Mouse (Mus musculus): ENCODE measurements at regions not wholly inside any gene's neighbourhood (a gene's known extent, or its start where the extent isn't known, plus 50 kb on each side); places are given as distances from the start of the nearest gene placed in this dataset.
A peak's percentile ranks its signal among the peaks of the same experiment; 100 is the strongest.

- Histone ChIP-seq H3K36me3 (replicated peaks) (no peaks in the 10 kb centered on the region), H3K4me1 (peaks cover 5% of the 10 kb centered on the region), H3K9me3 (no peaks in the 10 kb centered on the region), H3K4me3 (replicated peaks) (no peak overlapping the region), H3K9ac (no peak overlapping the region), H3K27ac (no peak overlapping the region), H3K27me3 (no peaks in the 10 kb centered on the region), H3K4me2 (no peak overlapping the region)
- peak; percentile 62; the same call in 1 of the 2 replicates for ATAC-seq (ENCODE audit: low FRiP score)
- WGBS = 25% methylated on average over 3 of the region's 3 CpGs
Observed at GRCm38 (mm10) chr16:86009638-86010329, 108.2 kb upstream of the Adamts5 start.

GRCm38 (mm10) chr16:86007799-86008198 is 106.2 kb upstream of the Adamts5 start:
- WGBS = 86% methylated on average over 1 of the region's 1 CpGs
- Histone ChIP-seq H3K27me3 (no peaks in the 10 kb centered on the region), H3K27ac (no peak overlapping the region), H3K36me3 (replicated peaks) (no peaks in the 10 kb centered on the region), H3K4me1 (peaks cover 5% of the 10 kb centered on the region), H3K9me3 (no peaks in the 10 kb centered on the region), H3K4me3 (replicated peaks) (no peak overlapping the region), H3K9ac (no peak overlapping the region), H3K4me2 (no peak overlapping the region)
- ATAC-seq (ENCODE audit: low FRiP score) = no peak

- H3K9me3 ChIP-seq = no peaks in the 10 kb centered on the region
- ATAC-seq (ENCODE audit: low FRiP score) = no peak
- no peaks in the 10 kb centered on the region for H3K36me3 ChIP-seq (replicated peaks)
- 85% methylated on average over 1 of the region's 1 CpGs for WGBS
- H3K27me3 ChIP-seq = no peaks in the 10 kb centered on the region
- H3K4me2 ChIP-seq = no peak overlapping the region
- H3K4me1 ChIP-seq = no peaks in the 10 kb centered on the region
- no peak overlapping the region for H3K27ac ChIP-seq
- no peak overlapping the region for H3K9ac ChIP-seq
- H3K4me3 ChIP-seq (replicated peaks) = no peak overlapping the region
Observed at GRCm38 (mm10) chr16:86000846-86001245, 99.2 kb upstream of the Adamts5 start.

- H3K4me2 ChIP-seq = no peak overlapping the region
- 63% methylated on average over 2 of the region's 2 CpGs for WGBS
- ATAC-seq (ENCODE audit: low FRiP score) = no peak
- H3K27ac ChIP-seq = no peak overlapping the region
- no peaks in the 10 kb centered on the region for H3K9me3 ChIP-seq
- no peak overlapping the region for H3K9ac ChIP-seq
- H3K4me3 ChIP-seq (replicated peaks) = no peak overlapping the region
- H3K36me3 ChIP-seq (replicated peaks) = no peaks in the 10 kb centered on the region
- no peaks in the 10 kb centered on the region for H3K4me1 ChIP-seq
- H3K27me3 ChIP-seq = no peaks in the 10 kb centered on the region
Observed at GRCm38 (mm10) chr16:85985841-85986240, 84.2 kb upstream of the Adamts5 start.

- Histone ChIP-seq H3K36me3 (replicated peaks) (no peaks in the 10 kb centered on the region), H3K4me2 (no peak overlapping the region), H3K27ac (no peak overlapping the region), H3K4me3 (replicated peaks) (no peak overlapping the region), H3K9me3 (no peaks in the 10 kb centered on the region), H3K27me3 (no peaks in the 10 kb centered on the region), H3K9ac (no peak overlapping the region), H3K4me1 (no peaks in the 10 kb centered on the region)
- WGBS = 48% methylated on average over 2 of the region's 2 CpGs
- ATAC-seq (ENCODE audit: low FRiP score) = peak; percentile 24; the same call in 1 of the 2 replicates
Observed at GRCm38 (mm10) chr16:85977102-85977501, 75.5 kb upstream of the Adamts5 start.

- Histone ChIP-seq H3K9ac (no peak overlapping the region), H3K4me2 (no peak overlapping the region), H3K4me3 (replicated peaks) (no peak overlapping the region), H3K27me3 (peaks cover 7% of the 10 kb centered on the region), H3K27ac (no peak overlapping the region), H3K4me1 (peaks cover 11% of the 10 kb centered on the region), H3K9me3 (no peaks in the 10 kb centered on the region), H3K36me3 (replicated peaks) (no peaks in the 10 kb centered on the region)
- ATAC-seq (ENCODE audit: low FRiP score) = no peak
- 13% methylated on average over 4 of the region's 4 CpGs for WGBS
Observed at GRCm38 (mm10) chr16:85966892-85967444, 65.3 kb upstream of the Adamts5 start.

- Histone ChIP-seq H3K9ac (no peak overlapping the region), H3K9me3 (no peaks in the 10 kb centered on the region), H3K36me3 (replicated peaks) (no peaks in the 10 kb centered on the region), H3K27me3 (peaks cover 9% of the 10 kb centered on the region), H3K4me3 (replicated peaks) (no peak overlapping the region), H3K4me2 (no peak overlapping the region), H3K27ac (no peak overlapping the region), H3K4me1 (peaks cover 11% of the 10 kb centered on the region)
- 69% methylated on average over 4 of the region's 4 CpGs for WGBS
- ATAC-seq (ENCODE audit: low FRiP score) = no peak
Observed at GRCm38 (mm10) chr16:85966251-85966650, 64.6 kb upstream of the Adamts5 start.

GRCm38 (mm10) chr16:85964352-85965210 is 63.0 kb upstream of the Adamts5 start:
- Histone ChIP-seq H3K9me3 (no peaks in the 10 kb centered on the region), H3K4me2 (no peak overlapping the region), H3K27me3 (peaks cover 9% of the 10 kb centered on the region), H3K27ac (no peak overlapping the region), H3K36me3 (replicated peaks) (no peaks in the 10 kb centered on the region), H3K4me1 (peaks cover 11% of the 10 kb centered on the region), H3K4me3 (replicated peaks) (no peak overlapping the region), H3K9ac (no peak overlapping the region)
- no peak for ATAC-seq (ENCODE audit: low FRiP score)
- 42% methylated on average over 2 of the region's 2 CpGs for WGBS

GRCm38 (mm10) chr16:85956006-85956562 is 54.5 kb upstream of the Adamts5 start:
- no peak overlapping the region for H3K4me2 ChIP-seq
- no peaks in the 10 kb centered on the region for H3K27me3 ChIP-seq
- WGBS = 90% methylated on average over 4 of the region's 4 CpGs
- H3K27ac ChIP-seq = no peak overlapping the region
- no peak overlapping the region for H3K4me3 ChIP-seq (replicated peaks)
- no peaks in the 10 kb centered on the region for H3K9me3 ChIP-seq
- ATAC-seq (ENCODE audit: low FRiP score) = no peak
- no peak overlapping the region for H3K9ac ChIP-seq
- H3K36me3 ChIP-seq (replicated peaks) = no peaks in the 10 kb centered on the region
- no peaks in the 10 kb centered on the region for H3K4me1 ChIP-seq

GRCm38 (mm10) chr16:85951628-85952027 is 50.0 kb upstream of the Adamts5 start:
- H3K4me2 ChIP-seq = no peak overlapping the region
- no peaks in the 10 kb centered on the region for H3K36me3 ChIP-seq (replicated peaks)
- no peaks in the 10 kb centered on the region for H3K27me3 ChIP-seq
- H3K27ac ChIP-seq = no peak overlapping the region
- H3K9me3 ChIP-seq = no peaks in the 10 kb centered on the region
- H3K4me3 ChIP-seq (replicated peaks) = no peak overlapping the region
- H3K4me1 ChIP-seq = no peaks in the 10 kb centered on the region
- no peak overlapping the region for H3K9ac ChIP-seq
- WGBS = 91% methylated on average over 4 of the region's 4 CpGs
- ATAC-seq (ENCODE audit: low FRiP score) = no peak
